In genomic region chr4:133250609-133251008, GRCm38 (mm10) we compare ENCODE assay signal across 8 mouse cellular contexts. TPM values are rescaled to one million over a fixed set of nuclear protein-coding genes. Genes with fewer than 3 reads are reported as not detected.
DNase-seq lines count a peak whose midpoint lies in the region; ATAC-seq and TF ChIP-seq lines count a peak whose summit lies in the region.

No protein-coding gene starts in this region.

- 4% methylated on average over 22 of the region's 22 CpGs for WGBS in forebrain, postnatal 0 days
- WGBS in neural tube, embryonic 14.5 days = 4% methylated on average over 22 of the region's 22 CpGs

- ATAC-seq in forebrain, postnatal 0 days = no peak
- ATAC-seq in neural tube, embryonic 14.5 days (ENCODE audit: low read depth) = no peak

- H3K4me2 ChIP-seq in forebrain, postnatal 0 days (ENCODE audit: low read depth) = peak overlapping the region; percentile 48
- H3K4me2 ChIP-seq in neural tube, embryonic 14.5 days (ENCODE audit: low read depth, low read length) = peak overlapping the region; percentile 50

- DNase-seq in cerebellum, adult 18-20 months = peak; percentile 90 to 92
- peak; percentile 75 for DNase-seq in forebrain, postnatal 0 days
- DNase-seq in heart, postnatal 4 days = peak; percentile 91
- peak; percentile 69 to 83 for DNase-seq in layer of hippocampus, adult 18-20 months (ENCODE audit: low spot score in 2 of 2)
- DNase-seq in lung, adult 18-20 months = peak; percentile 79 to 88
- DNase-seq in testis, postnatal 10 days (ENCODE audit: low spot score) = peak; percentile 93

- H3K36me3 ChIP-seq in ES-Bruce4 (ENCODE audit: control insufficient read depth, insufficient read depth, low read length, poor library complexity, severe bottlenecking) = no peaks in the 10 kb centered on the region
- no peaks in the 10 kb centered on the region for H3K36me3 ChIP-seq in forebrain, postnatal 0 days (ENCODE audit: insufficient read depth)
- H3K36me3 ChIP-seq in neural tube, embryonic 14.5 days (ENCODE audit: control insufficient read depth, insufficient read depth, low read length) = no peaks in the 10 kb centered on the region

- H3K9ac ChIP-seq in ES-Bruce4 (ENCODE audit: low read depth, poor library complexity, severe bottlenecking) = peak overlapping the region; percentile 11; the same call in 1 of the 2 replicates
- peak overlapping the region; percentile 48 for H3K9ac ChIP-seq in forebrain, postnatal 0 days
- 0 out of 2 replicates have a peak overlapping the region, but pooled peaks have one; percentile 21 for H3K9ac ChIP-seq in neural tube, embryonic 14.5 days (replicated peaks; ENCODE audit: low read depth, low read length)

- no peaks in the 10 kb centered on the region for H3K9me3 ChIP-seq in ES-Bruce4 (replicated peaks; ENCODE audit: control insufficient read depth, insufficient read depth, low read length, poor library complexity, severe bottlenecking)
- no peaks in the 10 kb centered on the region for H3K9me3 ChIP-seq in forebrain, postnatal 0 days (ENCODE audit: low read length)
- H3K9me3 ChIP-seq in neural tube, embryonic 14.5 days (ENCODE audit: control insufficient read depth, low read length) = no peaks in the 10 kb centered on the region

- H3K4me3 ChIP-seq in ES-Bruce4 (ENCODE audit: low read depth, low read length) = peak overlapping the region; percentile 54
- H3K4me3 ChIP-seq in forebrain, postnatal 0 days (ENCODE audit: low read depth, low read length) = peak overlapping the region; percentile 33
- H3K4me3 ChIP-seq in neural tube, embryonic 14.5 days (ENCODE audit: low read depth, low read length) = peak overlapping the region; percentile 18

- no peaks in the 10 kb centered on the region for H3K27me3 ChIP-seq in ES-Bruce4 (ENCODE audit: control insufficient read depth, insufficient read depth, low read length, poor library complexity, severe bottlenecking)
- peaks cover 32% of the 10 kb centered on the region for H3K27me3 ChIP-seq in forebrain, postnatal 0 days (ENCODE audit: insufficient read depth, low read length)
- H3K27me3 ChIP-seq in neural tube, embryonic 14.5 days (ENCODE audit: control insufficient read depth, insufficient read depth, low read length) = peaks cover 26% of the 10 kb centered on the region

- no peaks in the 10 kb centered on the region for H3K4me1 ChIP-seq in ES-Bruce4 (ENCODE audit: control insufficient read depth, insufficient read depth, low read length)
- no peaks in the 10 kb centered on the region for H3K4me1 ChIP-seq in forebrain, postnatal 0 days (ENCODE audit: insufficient read depth)
- peaks cover 5% of the 10 kb centered on the region; the same call in 1 of the 2 replicates for H3K4me1 ChIP-seq in neural tube, embryonic 14.5 days (ENCODE audit: control insufficient read depth, insufficient read depth, low read length)

- TF ChIP-seq POLR2A in ES-Bruce4 (IDR thresholded peaks at IDR 0.05; ENCODE audit: insufficient read depth, low read length) = no peak

- TF ChIP-seq CTCF in ES-Bruce4 (IDR thresholded peaks at IDR 0.05; ENCODE audit: low read depth, low read length) = peak; percentile 65
- TF ChIP-seq CTCF in forebrain, postnatal 0 days (IDR thresholded peaks at IDR 0.05; ENCODE audit: low read depth) = peak; percentile 78

- 0 out of 2 replicates have a peak, but pooled peaks have one; percentile 7 for TF ChIP-seq EP300 in ES-Bruce4 (IDR thresholded peaks at IDR 0.05; ENCODE audit: insufficient read depth, low read depth, low read length)

- H3K27ac ChIP-seq in ES-Bruce4 (ENCODE audit: insufficient read depth, low read length) = no peak overlapping the region
- H3K27ac ChIP-seq in forebrain, postnatal 0 days (ENCODE audit: low read depth, low read length) = no peak overlapping the region
- no peak overlapping the region for H3K27ac ChIP-seq in neural tube, embryonic 14.5 days (ENCODE audit: low read depth, low read length)

RNA-seq across cellular contexts. Expression of gene Map3k6, which starts 10.0 kb away (rescaled TPM):
- 3.8 TPM in 2 replicates for polyA plus RNA-seq in ES-Bruce4 (2011; ENCODE audit: insufficient read depth, insufficient read length, low read depth, missing spikeins)
- total RNA-seq in forebrain, postnatal 0 days (2014; rRNA removed) = 4.7 and 7.2 TPM in 2 replicates
- polyA plus RNA-seq in forebrain, postnatal 0 days (2015; fragmentation: Nextera tagmentation; extraction: Ambion mirVana) = 4.3 and 4.4 TPM in 2 replicates
- 1 to 10 TPM; 6.3 to 6.8 TPM for total RNA-seq in heart, postnatal 4 days (2021)
- total RNA-seq in layer of hippocampus, adult 18-20 months (2021) = 1 to 10 TPM; 5.6 to 6.9 TPM
- 2.6 and 2.9 TPM in 2 replicates for polyA plus RNA-seq in neural tube, embryonic 14.5 days (2014; fragmentation: Nextera tagmentation; extraction: Ambion mirVana)

RNA-seq across cellular contexts. Expression of gene Sytl1, which starts 12.3 kb away (rescaled TPM):
- polyA plus RNA-seq in ES-Bruce4 (2011; ENCODE audit: insufficient read depth, insufficient read length, low read depth, missing spikeins) = 12.6 and 15.2 TPM in 2 replicates
- 0.69 TPM in 1 of 2 replicates, not detected in the other for total RNA-seq in forebrain, postnatal 0 days (2014; rRNA removed)
- 0.14 and 0.52 TPM in 2 replicates for polyA plus RNA-seq in forebrain, postnatal 0 days (2015; fragmentation: Nextera tagmentation; extraction: Ambion mirVana)
- total RNA-seq in heart, postnatal 4 days (2021) = under 1 TPM; 0.48 to 0.79 TPM
- total RNA-seq in layer of hippocampus, adult 18-20 months (2021) = 1 to 10 TPM in 1 of 2 experiments, under 1 TPM in 1; 0.68 to 1.6 TPM
- 0.12 and 0.21 TPM in 2 replicates for polyA plus RNA-seq in neural tube, embryonic 14.5 days (2014; fragmentation: Nextera tagmentation; extraction: Ambion mirVana)

RNA-seq across cellular contexts. Expression of gene Tmem222, which starts 27.0 kb away (rescaled TPM):
- polyA plus RNA-seq in ES-Bruce4 (2011; ENCODE audit: insufficient read depth, insufficient read length, low read depth, missing spikeins) = 28.5 and 32.4 TPM in 2 replicates
- 108 and 125 TPM in 2 replicates for total RNA-seq in forebrain, postnatal 0 days (2014; rRNA removed)
- polyA plus RNA-seq in forebrain, postnatal 0 days (2015; fragmentation: Nextera tagmentation; extraction: Ambion mirVana) = 146 and 157 TPM in 2 replicates
- 10 to 100 TPM; 35.1 to 35.6 TPM for total RNA-seq in heart, postnatal 4 days (2021)
- total RNA-seq in layer of hippocampus, adult 18-20 months (2021) = 10 to 100 TPM; 92.1 to 96.1 TPM
- 114 and 118 TPM in 2 replicates for polyA plus RNA-seq in neural tube, embryonic 14.5 days (2014; fragmentation: Nextera tagmentation; extraction: Ambion mirVana)

RNA-seq across cellular contexts. Expression of gene Gpr3, which starts 38.3 kb away (rescaled TPM):
- polyA plus RNA-seq in ES-Bruce4 (2011; ENCODE audit: insufficient read depth, insufficient read length, low read depth, missing spikeins) = 0.26 and 0.52 TPM in 2 replicates
- total RNA-seq in forebrain, postnatal 0 days (2014; rRNA removed) = 1.1 and 2.2 TPM in 2 replicates
- 2.6 and 2.7 TPM in 2 replicates for polyA plus RNA-seq in forebrain, postnatal 0 days (2015; fragmentation: Nextera tagmentation; extraction: Ambion mirVana)
- total RNA-seq in heart, postnatal 4 days (2021) = under 1 TPM; 0.20 to 0.45 TPM
- total RNA-seq in layer of hippocampus, adult 18-20 months (2021) = 1 to 10 TPM; 7.3 to 7.6 TPM
- polyA plus RNA-seq in neural tube, embryonic 14.5 days (2014; fragmentation: Nextera tagmentation; extraction: Ambion mirVana) = 2.4 and 2.5 TPM in 2 replicates

RNA-seq across cellular contexts. Expression of gene Cd164l2, which starts 38.7 kb away (rescaled TPM):
- polyA plus RNA-seq in ES-Bruce4 (2011; ENCODE audit: insufficient read depth, insufficient read length, low read depth, missing spikeins) = 9.6 and 12.4 TPM in 2 replicates
- 2.8 and 4.6 TPM in 2 replicates for total RNA-seq in forebrain, postnatal 0 days (2014; rRNA removed)
- polyA plus RNA-seq in forebrain, postnatal 0 days (2015; fragmentation: Nextera tagmentation; extraction: Ambion mirVana) = 4.2 and 6.1 TPM in 2 replicates
- not detected for total RNA-seq in heart, postnatal 4 days (2021)
- 1 to 10 TPM; 3.0 to 3.4 TPM for total RNA-seq in layer of hippocampus, adult 18-20 months (2021)
- 0.82 and 2.0 TPM in 2 replicates for polyA plus RNA-seq in neural tube, embryonic 14.5 days (2014; fragmentation: Nextera tagmentation; extraction: Ambion mirVana)
